Mouse (Mus musculus) brain, adult 10 weeks (tissue): ENCODE results near the gene Samd3. TPM values are rescaled to one million over a fixed set of nuclear protein-coding genes. Genes with fewer than 3 reads are reported as not detected.

ENCODE experiments used
- polyA plus RNA-seq: library from polyadenylated mRNA; stranded (reverse); fragments of 350-450 nt; fragmentation: Illumina TruSeq; extraction: RNeasy Lipid Tissue Mini Kit (QIAGEN cat#74804); gene quantifications from one replicate; pipeline ENCODE4 v1.2.3, GENCODE M21; 2015; ENCODE audit warnings: low read depth, low replicate concordance

Gene Samd3
- polyA plus RNA-seq: 2.0 TPM

GRCm38 (mm10) chr10:26229488-26229887, at the start of gene Samd3:
Gene Samd3 (plus strand): TSS chr10:26229707.

Other genes starting within 250 kb of the Samd3 start
- gene Gm9767, start 151.5 kb upstream of the Samd3 start, polyA plus RNA-seq: 0.54 TPM
- gene Tmem200a, start 150.7 kb upstream of the Samd3 start, polyA plus RNA-seq: 13.1 TPM
- gene L3mbtl3, start 146.3 kb downstream of the Samd3 start, polyA plus RNA-seq: 15.6 TPM